Mouse (Mus musculus) megakaryocyte, adult 5-6 weeks (primary cell): ENCODE results near the gene Klhdc4. TPM values are rescaled to one million over a fixed set of nuclear protein-coding genes. Genes with fewer than 3 reads are reported as not detected.

ENCODE experiments used
- ATAC-seq: 2 replicates; pipeline ENCODE4 v1.8.0; 2016; ENCODE audit warnings: mild to moderate bottlenecking, inconsistent platforms; ENCODE audit not compliant: poor library complexity, severe bottlenecking
- total RNA-seq, 2 experiments: library from RNA; stranded (forward) in 1 of 2; stranded (reverse) in 1 of 2; fragments of 153-499, 151-499 nt in 1 of 2; fragments of 221-1000, 200-1000 nt in 1 of 2; gene quantifications; 2 replicates each; pipeline versions ENCODE4 v1.2.3 to v1.2.4; 2015 to 2017

The Klhdc4 gene
- total RNA-seq, 2 experiments from 2014 or later: 12.7 to 38.3 TPM

DNA sequence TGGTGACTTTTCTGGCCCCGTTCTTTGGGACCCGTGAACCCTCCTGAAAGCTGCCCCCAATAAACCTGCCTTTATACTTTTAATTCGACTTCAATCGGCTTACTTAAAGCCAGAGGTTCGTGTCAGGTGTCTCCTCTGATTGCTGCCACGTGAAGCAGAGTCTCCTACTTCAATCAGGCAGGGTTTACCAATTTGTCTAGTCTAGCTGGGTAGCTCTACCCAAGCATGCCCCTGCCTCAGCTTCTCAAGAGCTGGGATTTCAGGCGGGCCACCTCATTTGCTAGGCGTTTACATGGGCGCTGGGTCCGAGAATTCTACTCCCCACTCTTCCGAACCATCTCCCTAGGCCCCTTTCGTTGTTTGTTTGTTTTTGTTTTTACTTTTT is 21.1 kb upstream of the Klhdc4 start:
- no peak for ATAC-seq

DNA sequence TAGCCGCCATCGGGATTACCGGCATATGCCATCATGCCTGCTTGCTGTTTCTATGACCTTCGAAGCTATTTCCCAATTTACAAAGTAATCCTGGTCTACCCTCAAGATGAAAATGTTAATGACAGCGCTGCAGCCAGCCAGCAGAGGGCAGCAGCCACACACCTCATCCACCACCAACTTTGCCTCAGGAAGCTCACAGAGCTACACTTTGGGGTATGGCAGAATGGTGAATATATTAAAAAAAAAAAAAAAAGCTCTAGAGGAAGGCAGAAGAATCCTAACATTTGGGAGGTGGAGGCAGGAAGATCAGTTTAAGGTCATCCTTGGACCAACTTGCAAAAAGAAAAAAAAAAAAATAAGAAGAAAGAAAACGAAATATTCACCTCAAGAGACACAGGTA is 20.6 kb upstream of the Klhdc4 start:
- ATAC-seq: peak; percentile 55

DNA sequence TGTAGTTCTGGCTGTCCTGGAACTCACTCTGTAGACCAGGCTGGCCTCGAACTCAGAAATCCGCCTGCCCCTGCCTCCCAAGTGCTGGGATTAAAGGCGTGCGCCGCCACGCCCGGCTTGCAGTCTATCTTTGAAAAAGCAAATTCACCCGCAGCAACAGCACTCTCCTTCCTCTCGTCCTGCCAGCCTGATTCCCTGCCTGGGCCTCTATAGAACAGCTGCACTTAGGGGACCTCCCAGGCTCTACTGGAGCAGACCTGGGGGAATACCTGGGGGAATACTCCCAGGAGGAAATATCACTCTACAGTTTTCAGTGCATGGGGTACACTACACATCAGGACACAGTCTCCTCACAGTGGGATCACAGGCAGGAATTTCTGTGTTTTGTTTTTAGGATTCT is 19.9 kb upstream of the Klhdc4 start:
- ATAC-seq: no peak

DNA sequence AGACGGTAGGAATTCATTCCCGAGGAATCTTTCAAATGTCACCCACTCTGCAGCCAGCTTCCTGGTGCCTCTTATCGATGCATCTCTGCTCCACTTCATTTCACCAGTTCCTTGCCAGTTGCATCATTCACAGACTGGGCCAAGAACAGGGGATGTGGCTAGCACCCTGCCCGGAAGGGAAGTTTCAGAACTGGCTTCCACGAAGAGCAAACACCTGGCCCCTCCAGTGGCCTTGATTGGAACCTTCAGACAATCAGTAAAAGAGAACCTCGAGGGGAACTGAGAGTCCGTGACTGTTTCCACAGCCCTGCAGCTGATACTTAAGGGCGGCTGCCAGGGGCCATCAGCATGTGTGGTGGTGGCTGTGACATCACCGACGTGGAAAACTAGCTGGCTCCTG is 19.1 kb upstream of the Klhdc4 start:
- ATAC-seq: peak; percentile 58

GRCm38 (mm10) chr8:121847987-121848386 is 18.6 kb upstream of the Klhdc4 start:
- no peak for ATAC-seq

GRCm38 (mm10) chr8:121847261-121847822 is 18.0 kb upstream of the Klhdc4 start:
- ATAC-seq: no peak

DNA sequence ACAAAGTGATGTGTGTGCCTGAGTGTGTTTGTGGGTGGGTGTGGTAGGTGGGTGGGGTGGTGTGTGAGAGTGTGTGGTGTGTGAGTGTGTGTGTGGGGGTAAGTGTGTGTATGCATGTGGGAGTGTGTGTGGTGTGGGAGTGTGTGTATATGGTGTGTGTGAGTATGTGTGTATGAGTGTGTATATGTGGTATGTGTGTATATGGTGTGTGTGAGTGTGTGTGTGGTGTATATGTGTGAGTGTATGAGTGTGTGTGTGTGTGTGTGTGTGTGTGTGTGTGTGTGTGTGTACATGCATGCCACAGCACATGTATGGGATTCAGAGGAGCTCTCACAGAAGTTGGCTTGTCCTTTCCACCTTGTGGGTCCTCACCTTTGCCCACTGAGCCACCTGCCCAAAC is 17.4 kb upstream of the Klhdc4 start:
- ATAC-seq: no peak

GRCm38 (mm10) chr8:121844765-121845164 is 15.4 kb upstream of the Klhdc4 start:
- no peak for ATAC-seq

GRCm38 (mm10) chr8:121843184-121843733 is 13.9 kb upstream of the Klhdc4 start:
- no peak for ATAC-seq

- no peak for ATAC-seq
These were observed 12.9 kb upstream of the Klhdc4 start for GRCm38 (mm10) chr8:121842064-121842955.

GRCm38 (mm10) chr8:121841242-121841641 is 11.9 kb upstream of the Klhdc4 start:
- peak; percentile 83 for ATAC-seq

DNA sequence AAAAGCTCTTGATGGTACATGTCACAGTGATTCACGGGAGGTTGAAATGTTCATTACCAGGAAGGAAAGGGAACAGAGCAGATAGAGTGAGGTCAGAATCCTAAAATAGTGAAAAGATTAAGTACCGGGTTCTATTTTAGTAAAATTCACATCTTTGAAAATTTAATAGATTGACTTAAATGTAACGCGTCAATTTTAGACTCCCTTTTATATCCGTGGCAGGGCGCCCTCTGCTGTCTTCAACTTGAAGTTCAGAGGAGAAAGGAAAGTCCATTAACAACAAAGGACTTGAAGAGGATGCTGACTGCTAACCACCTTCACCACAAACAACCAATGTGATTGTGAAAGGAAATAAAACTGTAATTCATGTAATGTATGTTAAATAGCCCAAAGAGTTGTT is 3.1 kb upstream of the Klhdc4 start:
- ATAC-seq: peak; percentile 82

DNA sequence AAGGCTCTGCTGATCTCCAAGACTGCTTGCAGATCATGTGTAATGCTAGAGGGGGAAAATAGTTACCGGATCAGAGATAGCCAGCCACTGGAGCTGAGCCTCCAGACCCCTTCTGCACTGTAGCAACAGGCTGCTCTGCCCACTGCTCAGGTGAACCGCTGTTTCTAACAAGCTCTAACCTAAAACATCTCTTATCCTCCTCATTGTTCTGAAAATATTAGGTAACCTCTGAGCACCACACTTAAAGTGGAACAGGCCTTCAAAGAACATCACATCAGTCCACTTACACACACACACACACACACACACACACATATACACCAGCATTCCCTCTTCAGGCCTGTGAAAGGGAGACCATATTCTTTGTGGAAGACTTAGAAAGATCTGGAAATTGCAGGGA is 2.7 kb upstream of the Klhdc4 start:
- no peak for ATAC-seq

- peak; percentile 61 for ATAC-seq
These were observed 501 bp upstream of the Klhdc4 start for GRCm38 (mm10) chr8:121829777-121830362.

DNA sequence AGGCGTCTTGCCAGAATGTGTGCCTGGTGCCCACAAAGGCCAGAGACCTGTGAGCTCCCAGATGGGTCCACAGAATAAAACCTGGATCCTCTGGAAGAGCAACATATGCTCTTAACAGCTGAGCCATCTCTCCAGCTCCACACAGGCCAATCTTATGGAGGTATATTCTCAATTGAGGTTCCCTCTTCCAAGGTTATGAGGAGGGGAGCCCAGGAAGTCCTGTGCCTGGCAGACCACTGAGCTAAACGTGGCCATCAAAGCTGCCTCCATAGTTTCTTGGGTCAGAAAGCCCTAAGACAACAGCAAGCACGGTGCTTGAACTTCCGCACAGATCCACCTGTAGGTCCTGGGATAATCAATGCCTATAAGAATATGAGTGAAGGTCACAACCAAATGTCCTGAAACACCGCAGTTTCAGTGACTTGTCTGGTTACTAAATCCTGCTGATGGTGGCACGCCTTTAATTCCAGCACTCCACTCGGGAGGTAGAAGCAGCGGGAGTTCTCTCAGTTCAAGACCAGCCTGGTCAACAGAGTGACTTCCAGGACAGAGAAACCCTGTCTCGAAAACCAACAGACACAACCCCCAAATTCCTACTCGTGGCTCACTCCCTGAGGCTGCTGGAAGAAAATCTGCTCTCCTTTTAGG is 869 bp downstream of the Klhdc4 start:
- no peak for ATAC-seq

DNA sequence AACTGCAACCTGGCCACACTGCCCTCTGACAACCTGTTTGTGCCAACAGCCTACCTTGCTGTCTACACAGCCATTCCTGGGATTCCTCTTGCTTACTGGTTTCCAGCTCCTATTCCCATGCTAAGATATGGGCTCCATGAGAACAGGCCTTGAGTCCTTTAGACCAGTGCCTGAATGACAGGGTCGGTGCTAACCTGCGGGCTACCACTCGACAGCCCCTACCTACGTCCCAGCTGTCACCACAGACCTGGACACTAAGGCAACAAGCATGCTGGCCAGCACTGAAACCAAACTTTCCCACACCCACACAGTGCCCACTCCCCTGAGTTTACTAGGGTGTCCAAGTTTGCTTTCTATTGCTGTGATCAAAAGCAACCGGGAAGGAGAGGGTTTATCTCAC is 1.6 kb downstream of the Klhdc4 start:
- ATAC-seq: no peak

DNA sequence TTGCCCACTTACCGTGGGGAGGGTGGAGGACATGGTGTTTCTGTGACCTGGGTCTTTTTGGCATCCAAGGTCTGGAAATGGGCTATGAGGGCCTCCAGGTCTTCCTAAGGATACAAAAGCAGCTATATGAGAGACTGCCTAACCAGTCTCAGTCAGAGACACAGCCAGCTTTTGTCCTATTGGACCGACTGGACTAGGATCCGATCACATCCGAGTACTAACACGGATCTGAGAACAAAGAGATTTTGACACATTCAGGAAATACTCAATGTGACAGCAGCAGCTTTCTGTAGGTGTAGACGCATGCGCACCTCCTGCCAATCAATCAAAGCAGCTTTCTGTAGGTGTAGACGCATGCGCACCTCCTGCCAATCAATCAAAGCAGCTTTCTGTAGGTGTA is 7.6 kb downstream of the Klhdc4 start:
- no peak for ATAC-seq

DNA sequence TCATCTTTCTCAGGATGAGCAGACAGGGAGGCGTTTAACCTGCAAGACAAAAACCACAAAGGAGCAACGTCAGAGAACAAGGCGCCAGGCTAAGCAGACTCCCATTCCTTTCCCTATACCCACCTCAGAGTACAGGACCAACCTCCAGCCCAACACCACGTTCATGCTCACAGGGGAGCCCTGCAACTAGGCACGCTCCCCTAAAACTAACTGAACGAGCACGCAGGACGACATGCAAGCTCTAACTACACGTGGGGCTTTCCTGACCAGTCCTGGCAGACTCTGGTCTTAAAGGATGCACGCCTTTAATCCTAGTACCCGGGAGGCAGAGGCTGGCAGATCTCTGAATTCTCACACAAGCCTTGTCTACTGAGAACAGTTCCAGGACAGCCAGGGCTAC is 8.0 kb downstream of the Klhdc4 start:
- ATAC-seq: no peak

DNA sequence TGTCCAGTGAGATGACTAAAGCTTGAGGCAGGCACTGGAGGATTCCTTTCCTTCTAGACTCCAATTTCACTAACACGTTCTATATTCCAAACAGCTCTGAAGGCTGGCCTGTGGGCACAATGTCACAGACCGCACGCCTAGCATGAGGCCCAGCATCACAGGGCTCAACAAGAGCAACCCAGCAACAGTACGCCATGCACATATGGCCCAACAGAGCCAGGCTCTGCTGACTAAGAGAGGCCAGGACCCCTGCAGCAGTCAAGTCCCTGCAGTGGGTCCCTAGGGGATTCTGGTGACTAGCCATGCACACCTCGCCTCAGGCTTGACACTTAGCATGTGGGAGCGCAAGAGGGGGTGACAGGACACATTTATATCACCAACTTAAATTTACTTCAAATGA is 8.5 kb downstream of the Klhdc4 start:
- ATAC-seq: no peak

- no peak for ATAC-seq
These were observed 11.1 kb downstream of the Klhdc4 start for GRCm38 (mm10) chr8:121818226-121818625.

DNA sequence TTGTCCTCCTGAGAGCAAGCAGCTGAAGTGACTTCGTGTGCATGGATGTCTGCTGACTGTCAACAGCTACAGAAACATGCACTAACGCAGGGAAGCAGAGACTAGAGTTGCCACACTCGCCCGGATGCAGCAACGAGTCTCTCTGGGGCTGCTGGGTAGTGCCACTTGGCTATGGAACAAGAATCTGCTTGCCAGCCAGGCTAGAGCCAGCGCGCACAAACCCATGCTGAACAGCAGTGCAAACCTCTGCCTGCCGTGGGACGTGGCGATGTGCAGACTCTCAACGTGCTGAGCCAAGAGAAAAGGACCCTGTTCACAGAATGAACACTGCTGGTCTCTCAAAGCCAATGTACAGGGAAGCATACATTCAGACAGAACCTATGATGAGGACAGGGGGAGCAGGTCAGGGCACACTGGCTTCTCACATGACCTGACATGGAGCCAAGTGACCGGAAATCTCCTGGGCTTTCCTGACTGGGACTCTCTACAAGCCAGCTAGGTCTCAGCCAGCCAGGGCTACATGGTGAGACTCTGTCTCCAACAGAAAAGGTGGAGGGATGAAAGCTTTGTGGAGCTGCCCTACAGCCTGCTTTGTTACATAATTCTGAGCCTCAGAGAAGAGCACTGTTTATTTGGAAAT is 17.3 kb downstream of the Klhdc4 start:
- ATAC-seq: no peak
